Mouse (Mus musculus) T-helper 1 cell (primary cell): Measurements from ENCODE around the gene Brwd1.

Experiments used
- in situ Hi-C: fragments of 300-600 bp; cut with MboI, MseI; formaldehyde crosslinking; loops from one replicate; pipeline ENCODE4 v1.15.1; 2025; ENCODE audit warnings: high pct_unique_total_duplicates

The Brwd1 gene

DNA sequence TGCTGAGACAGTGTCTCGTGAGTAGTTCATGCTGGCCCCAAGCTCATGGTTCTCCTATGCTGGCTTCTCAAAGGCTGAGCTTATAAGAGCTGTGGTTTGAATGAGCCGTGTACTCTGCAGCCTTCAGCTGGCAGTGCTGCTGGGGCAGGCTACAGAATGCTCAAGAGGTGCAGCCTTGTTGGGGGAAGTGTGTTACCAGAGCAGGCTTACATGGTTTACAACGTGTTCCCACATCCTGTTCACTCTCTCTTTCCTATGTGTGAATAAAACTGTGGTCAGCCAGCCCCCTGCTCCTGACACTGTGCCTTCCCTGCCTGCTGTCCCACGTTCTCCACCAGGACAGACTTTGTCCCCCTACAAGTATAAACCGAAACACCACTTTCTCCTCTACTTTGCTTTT is 97.4 kb downstream of the Brwd1 start:
- in situ Hi-C loops = no loop called here

DNA sequence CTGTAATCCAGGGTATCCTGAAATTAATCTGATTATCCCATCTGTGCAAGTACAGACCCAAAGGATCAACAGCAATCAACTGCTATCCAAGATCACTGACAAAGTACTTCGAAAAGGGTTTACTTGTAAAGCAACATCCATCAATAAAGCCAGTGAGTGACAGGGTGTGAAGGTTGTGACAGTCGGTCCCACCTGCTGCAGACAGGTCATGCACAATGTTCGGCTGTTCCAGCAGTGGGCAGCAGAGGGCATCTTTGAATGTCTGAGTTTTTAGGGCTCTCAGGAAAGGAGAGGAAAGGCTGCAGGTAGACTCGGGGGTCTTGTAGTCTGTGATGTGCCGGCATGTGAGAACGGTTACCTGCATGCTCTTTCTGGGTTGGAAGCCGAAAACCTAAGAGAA is 98.7 kb downstream of the Brwd1 start:
- in situ Hi-C loops = no loop called here

DNA sequence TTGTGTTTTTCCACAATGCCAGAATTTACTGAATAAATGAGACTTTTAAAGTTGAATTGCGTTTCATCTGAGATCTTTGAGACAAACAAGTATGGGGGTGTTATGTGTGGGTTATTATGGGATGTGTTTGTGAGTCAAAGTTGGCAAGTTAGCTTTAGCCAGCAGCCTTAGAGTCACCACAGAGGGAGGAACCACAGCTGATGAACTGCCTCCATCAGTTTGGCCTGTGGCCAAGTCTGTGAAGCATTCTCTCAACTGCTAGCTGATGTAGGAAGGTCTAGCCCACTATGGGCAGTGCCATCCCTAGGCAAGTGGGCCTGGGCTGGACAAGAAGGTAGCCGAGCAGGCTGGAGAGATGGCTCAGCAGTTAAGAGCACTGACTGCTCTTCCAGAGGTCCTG is 111.5 kb downstream of the Brwd1 start:
- in situ Hi-C loops = loop anchor here (5.0 kb wide), 1 partner anchor 599 kb away; no protein-coding TSS in a partner anchor

DNA sequence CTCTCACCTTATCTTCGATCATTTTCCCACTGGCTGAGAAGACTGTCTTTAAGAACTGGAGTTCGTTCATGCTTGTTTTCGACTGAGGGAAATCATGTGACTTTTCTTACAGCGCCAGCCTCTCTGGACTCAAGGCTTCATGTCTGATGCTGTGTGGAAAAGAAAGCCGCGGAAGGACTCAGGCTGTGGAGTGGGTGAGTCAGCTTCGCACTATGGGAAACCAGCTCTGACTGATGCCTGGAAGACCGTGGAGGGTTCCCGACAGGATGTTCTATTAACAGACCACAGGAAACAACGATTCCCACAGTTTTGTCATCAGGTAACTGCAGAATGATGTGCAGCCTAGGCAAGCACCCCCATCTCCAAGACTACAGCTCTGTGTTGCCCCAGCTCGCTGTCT is 114.9 kb downstream of the Brwd1 start:
- in situ Hi-C loops = loop anchor here (10.0 kb wide), 2 partner anchors 323 to 503 kb away; no protein-coding TSS in a partner anchor

DNA sequence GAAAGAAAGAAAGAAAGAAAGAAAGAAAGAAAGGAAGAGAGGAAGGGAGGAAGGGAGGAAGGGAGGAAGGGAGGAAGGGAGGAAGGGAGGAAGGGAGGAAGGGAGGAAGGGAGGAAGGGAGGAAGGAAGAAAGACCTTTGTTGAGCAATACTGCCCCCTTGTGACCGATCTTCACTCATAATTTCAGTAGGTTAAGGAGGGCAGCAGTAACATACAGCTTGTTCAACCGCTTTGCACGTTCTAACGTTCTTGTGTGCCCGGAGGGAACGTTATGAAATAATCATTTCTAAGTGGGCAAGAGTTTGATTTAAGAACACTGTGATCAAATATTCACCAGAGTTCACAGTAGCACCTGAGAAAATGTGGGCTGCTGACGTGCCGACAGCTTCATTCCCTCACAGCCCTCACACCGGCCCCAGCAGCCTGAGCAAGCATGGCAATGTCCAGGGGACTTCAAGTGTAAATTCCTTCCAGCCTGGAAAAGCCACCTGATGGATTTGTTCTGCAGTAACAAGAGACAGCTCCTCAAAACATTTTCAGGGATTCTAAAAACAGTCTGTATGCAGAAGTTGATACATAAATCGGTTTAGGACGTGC is 117.8 kb downstream of the Brwd1 start:
- in situ Hi-C loops = loop anchor here (5.0 to 10.0 kb wide), 3 partner anchors 320 to 752 kb away; no protein-coding TSS in a partner anchor

DNA sequence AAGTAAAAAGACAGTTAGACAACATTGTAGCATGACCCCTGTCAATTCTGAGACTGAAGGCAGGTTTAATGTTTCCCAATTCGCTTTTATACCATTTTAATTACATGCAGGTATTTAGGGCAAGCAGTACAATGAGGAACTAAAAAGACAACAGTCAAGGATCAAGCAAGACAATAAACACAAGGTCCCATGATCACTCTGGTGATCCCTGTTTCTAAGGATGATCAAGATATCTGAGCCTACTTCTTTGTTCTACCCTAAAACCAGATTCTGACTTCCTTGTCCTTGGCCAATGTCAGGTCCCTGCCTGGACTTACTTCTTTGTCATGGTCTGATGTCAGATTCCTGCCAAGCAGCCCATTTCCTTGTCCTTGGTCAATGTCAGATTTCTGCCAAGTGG is 120.8 kb downstream of the Brwd1 start:
- in situ Hi-C loops = loop anchor here (5.0 to 10.0 kb wide), 3 partner anchors 317 to 749 kb away; no protein-coding TSS in a partner anchor

DNA sequence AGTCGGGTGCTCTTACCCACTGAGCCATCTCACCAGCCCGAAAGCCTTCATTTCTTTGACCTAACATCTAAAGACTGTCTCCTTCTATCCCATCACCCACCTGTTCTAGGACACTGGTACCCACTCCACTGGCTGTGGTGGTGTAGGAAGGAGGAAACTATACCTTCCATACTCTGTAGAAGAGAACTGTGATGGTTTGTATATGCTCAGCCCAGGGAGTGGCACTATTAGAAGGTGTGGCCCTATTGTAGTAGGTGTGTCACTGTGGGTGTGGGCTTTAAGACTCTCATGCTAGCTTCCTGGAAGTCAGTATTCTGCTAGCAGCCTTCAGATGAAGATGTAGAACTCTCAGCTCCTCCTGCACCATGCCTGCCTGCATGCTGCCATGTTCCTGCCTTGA is 121.6 kb downstream of the Brwd1 start:
- in situ Hi-C loops = loop anchor here (5.0 to 10.0 kb wide), 3 partner anchors 316 to 748 kb away; no protein-coding TSS in a partner anchor

DNA sequence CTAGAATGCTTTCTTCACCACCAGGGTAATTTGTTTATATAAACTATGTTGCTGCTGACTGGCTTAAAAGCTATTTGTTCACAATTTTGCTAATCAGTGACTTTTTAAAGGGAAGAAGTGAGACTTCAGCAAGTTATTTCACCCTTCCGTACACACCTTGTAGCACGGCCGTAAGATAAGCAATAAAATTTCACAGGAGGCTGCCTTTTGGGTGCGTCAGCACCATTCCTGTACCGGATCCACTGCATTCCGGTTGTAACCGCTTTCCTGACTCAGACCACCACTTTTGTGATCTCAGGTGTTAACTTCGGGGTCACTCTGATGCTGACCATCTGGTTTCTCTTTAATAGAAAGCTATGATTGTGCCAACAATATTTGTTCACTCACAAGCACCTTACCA is 124.2 kb downstream of the Brwd1 start:
- in situ Hi-C loops = no loop called here

DNA sequence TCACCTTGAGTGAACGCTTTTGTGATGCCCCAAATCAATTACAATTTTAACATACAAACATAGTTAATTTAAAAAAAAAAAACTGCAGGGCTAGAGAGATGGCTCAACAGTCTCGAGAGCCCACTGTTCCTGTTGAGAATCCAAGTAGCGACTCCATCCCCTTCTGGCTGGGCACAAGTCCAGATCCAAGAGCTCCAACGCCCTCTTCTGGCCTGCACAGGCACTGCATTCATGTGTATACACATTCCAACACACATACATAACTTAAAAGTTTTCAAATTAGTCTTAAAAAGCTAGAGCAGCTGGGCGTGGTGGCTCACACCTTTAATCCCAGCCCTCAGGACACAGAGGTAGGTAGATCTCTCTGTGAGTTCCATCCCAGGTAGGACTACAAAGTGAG is 125.7 kb downstream of the Brwd1 start:
- in situ Hi-C loops = no loop called here

DNA sequence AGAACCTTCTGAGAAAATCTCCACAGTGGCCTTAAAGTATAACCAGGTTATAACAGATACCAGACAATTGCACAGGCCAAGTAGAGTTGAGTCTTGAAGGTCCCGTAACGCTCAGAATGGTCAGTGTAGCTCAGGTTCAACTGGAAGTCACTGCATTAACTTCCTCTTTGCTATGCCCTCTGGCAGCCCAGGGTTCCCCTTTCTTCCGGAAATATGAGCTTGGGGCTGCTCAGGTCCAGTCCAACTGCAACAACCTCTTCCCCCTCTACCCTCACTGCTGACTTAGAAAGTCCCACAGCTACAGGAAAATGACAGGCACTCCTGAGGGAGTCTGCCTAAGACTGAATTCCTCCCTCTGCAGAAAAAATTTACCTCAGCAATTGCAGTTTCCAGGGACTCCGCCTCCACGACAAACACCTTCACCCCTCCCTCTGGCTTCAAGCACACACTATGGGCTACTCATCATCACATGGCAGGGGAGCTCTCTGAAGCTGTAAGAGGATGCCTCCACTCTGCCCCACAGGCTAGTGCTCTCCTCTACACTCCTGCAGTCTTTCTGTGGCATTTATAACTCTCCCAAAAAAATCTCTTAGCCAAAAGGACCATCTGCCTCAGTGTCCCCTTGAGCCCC is 126.5 kb downstream of the Brwd1 start:
- in situ Hi-C loops = no loop called here

DNA sequence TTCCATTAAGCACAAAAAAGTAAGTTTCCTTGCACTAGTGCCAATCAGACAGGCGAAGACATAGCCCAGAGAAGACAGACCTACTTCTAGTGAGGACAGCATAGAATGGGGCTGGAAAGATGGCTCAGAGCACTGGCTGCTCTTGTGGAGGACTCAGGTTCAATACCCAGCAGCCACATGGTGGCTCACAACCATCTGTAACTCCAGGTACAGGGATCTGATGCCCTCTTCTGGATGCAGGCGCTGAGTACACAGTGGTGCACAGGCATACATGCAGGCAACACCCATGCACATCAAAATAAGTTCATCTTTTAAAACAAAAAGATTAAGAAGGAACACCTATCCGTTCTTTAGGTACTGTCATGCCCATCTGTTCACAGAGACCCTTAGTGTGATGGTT is 128.0 kb downstream of the Brwd1 start:
- in situ Hi-C loops = no loop called here

DNA sequence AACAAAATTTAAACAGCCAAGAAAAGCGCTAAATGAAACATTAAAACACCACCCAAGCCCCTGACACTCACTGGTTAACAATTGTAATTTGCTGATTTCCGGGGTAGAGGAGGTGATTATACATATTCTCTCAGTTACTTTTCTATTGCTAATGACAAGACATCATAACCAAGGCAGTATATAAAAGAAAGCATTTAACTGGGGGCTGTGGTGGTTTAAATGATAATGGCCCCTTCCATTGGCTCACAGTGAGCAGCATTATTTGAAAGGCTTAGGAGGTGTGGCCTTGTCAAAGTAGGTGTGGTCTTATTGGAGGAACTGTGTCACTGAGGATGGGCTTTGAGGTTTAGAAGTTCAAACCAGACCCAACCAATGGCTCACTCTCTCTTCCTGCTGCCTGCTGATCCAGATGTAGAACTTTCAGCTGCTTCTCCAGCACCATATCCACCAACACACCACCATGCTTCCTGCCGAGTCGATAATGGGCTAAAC is 129.1 kb downstream of the Brwd1 start:
- in situ Hi-C loops = no loop called here

DNA sequence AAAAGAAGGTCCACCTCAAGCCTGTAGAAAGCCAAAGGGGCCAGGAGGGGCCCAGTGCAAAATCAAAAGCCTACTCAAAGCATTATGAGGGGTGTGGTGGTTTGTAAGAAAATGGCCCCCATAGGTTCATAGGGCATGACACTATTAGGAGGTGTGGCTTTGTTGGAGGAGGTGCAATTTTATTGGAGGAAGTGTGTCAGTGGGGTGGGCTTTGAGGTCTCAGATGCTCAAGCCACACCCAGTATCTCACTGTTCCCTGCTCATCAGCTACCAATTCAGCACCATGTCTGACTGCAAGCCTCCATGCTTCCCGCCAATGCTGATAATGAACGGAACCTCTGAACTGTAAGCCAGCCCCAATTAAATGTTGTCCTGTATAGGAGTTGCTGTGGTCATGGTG is 130.9 kb downstream of the Brwd1 start:
- in situ Hi-C loops = no loop called here

DNA sequence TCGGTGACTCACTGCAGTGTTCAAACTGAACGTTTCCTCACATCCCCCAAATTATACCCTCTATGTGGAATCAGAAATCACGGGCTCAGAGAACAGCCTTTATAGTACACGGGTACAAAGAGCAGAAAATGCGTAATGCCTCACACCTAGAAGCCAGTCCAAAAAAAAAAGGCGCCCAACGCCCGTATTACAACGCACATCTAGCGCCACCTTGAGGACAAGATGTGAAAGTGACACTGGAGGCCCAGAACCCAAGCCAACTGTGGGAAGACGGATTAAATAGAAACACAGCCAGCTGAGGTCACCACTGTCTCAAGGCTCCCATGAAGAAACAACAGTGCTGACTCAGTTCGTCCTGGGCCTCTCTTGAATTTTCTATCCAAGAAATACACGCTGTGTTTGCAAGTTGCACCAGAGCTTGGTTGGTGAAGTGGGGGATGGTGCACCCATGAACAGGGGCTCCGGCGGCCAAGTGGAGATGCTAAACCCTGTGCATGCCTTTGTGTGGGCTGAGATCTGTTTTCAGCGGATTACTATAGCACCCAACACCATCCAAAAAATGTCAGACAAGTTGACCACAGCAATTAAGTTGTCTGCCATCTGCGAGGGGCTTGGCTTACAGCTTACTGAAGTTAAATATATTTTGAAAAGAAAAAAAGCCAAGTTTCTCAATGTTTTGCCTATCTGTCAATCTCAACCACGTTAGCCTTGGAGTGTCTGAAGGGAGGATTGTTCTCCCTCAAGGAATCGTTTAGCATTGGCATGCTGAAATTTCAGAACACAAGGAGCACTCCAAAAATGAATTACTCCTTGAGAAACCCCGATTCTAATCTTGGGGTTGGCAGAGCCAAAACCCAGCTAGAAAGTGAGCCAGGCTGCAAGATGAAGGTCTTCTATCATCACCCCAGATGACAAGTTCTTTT is 136.7 kb downstream of the Brwd1 start:
- in situ Hi-C loops = loop anchor here (5.0 kb wide), 2 partner anchors 78 to 328 kb away; no protein-coding TSS in a partner anchor

DNA sequence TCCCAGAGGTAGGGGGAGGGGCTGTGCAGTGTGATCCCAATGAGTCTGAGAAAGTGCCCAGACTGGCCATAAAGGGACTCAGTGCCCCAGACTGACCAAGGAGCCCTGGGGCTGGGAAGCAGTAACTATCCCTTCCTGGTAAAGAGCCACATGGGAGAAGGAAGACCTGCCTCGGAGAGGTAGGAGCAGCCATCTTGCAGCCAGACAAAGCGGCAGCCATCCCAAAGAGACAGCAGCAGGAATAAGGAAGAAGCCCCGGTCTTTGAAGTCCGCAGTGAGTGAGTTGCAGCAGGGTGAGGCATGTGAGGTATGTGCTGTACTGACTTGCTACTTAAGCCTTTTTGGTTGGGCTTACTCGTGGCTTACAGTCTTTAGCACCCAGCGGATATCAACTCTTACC is 139.1 kb downstream of the Brwd1 start:
- in situ Hi-C loops = no loop called here
